Mouse (Mus musculus) liver, embryonic 11.5 days (tissue): ENCODE data around the gene Traf3. TPM values are rescaled to one million over a fixed set of nuclear protein-coding genes. Genes with fewer than 3 reads are reported as not detected.

ENCODE experiments used
- ATAC-seq: fragments of 200-750 bp; cut with Nextera tagmentation; replicated peaks from 2 replicates; pipeline ENCODE4 v1.8.0; 2017; ENCODE audit warnings: moderate number of reproducible peaks, mild to moderate bottlenecking, moderate TSS enrichment, moderate library complexity; ENCODE audit not compliant: low FRiP score
- DNase-seq: peaks from one replicate; pipeline ENCODE4 v3.0.0-alpha.2; 2017; ENCODE audit warnings: low spot score
- H3K27ac ChIP-seq: fragments of 300-500 bp; sonication (generic); 2 replicates; pipeline ENCODE4 v1.5.1; 2014; ENCODE audit warnings: mild to moderate bottlenecking, low read depth, low read length, control low read depth
- H3K27me3 ChIP-seq: fragments of 300-500 bp; sonication (generic); replicated peaks from 2 replicates; pipeline ENCODE4 v1.6.1; 2014; ENCODE audit warnings: low read length, mixed read lengths; ENCODE audit not compliant: control insufficient read depth, insufficient read depth
- H3K36me3 ChIP-seq: fragments of 300-500 bp; sonication (generic); 2 replicates; pipeline ENCODE4 v1.6.1; 2014; ENCODE audit warnings: mild to moderate bottlenecking, low read length, moderate library complexity, mixed read lengths; ENCODE audit not compliant: control insufficient read depth, insufficient read depth
- H3K4me1 ChIP-seq: fragments of 300-500 bp; sonication (generic); replicated peaks from 2 replicates; pipeline ENCODE4 v1.6.1; 2014; ENCODE audit warnings: low read length, mixed read lengths; ENCODE audit not compliant: control insufficient read depth, insufficient read depth
- H3K4me2 ChIP-seq: fragments of 300-500 bp; sonication (generic); 2 replicates; pipeline ENCODE4 v1.6.1; 2014; ENCODE audit warnings: mild to moderate bottlenecking, control low read depth, moderate library complexity
- H3K4me3 ChIP-seq: fragments of 300-500 bp; sonication (generic); 2 replicates; pipeline ENCODE4 v1.5.1; 2014; ENCODE audit warnings: low read depth, low read length, control low read depth
- H3K9ac ChIP-seq: fragments of 300-500 bp; sonication (generic); 2 replicates; pipeline ENCODE4 v1.6.1; 2014; ENCODE audit warnings: low read depth, low read length, control low read depth
- H3K9me3 ChIP-seq: fragments of 300-500 bp; sonication (generic); 2 replicates; pipeline ENCODE4 v1.6.1; 2016; ENCODE audit warnings: low read length, inconsistent platforms, mixed read lengths; ENCODE audit not compliant: control insufficient read depth
- WGBS: fragments of 180-500 bp; shearing (Covaris S2); extraction: QIAGEN DNeasy Blood & Tissue Kit; methylation state at CpG from one replicate; pipeline ENCODE4 v1.1.7; 2014; 5-methylcytosine and 5-hydroxymethylcytosine counted together
- polyA plus RNA-seq: library from polyadenylated mRNA; unstranded; fragments of >200 nt; fragmentation: Nextera tagmentation; extraction: Ambion mirVana; gene quantifications from 2 replicates; pipeline ENCODE4 v1.2.1, GENCODE M21; 2014

Gene Traf3
- polyA plus RNA-seq, 1 experiment from 2014 or later, result 7.4 TPM

GRCm38 (mm10) chr12:111306821-111307220 lies 140.7 kb downstream of the Traf3 start:
- DNase-seq (no peak), ATAC-seq (no peak)
- H3K9me3 ChIP-seq, result no peaks in the 10 kb centered on the region
- WGBS, result 82% methylated on average over 8 of the region's 8 CpGs
- H3K4me2 ChIP-seq, result no peak overlapping the region
- H3K27ac ChIP-seq, result no peak overlapping the region
- peaks cover 10% of the 10 kb centered on the region for H3K4me1 ChIP-seq
- H3K9ac ChIP-seq, result no peak overlapping the region
- H3K36me3 ChIP-seq, result peaks cover 35% of the 10 kb centered on the region
- H3K4me3 ChIP-seq, result no peak overlapping the region
- H3K27me3 ChIP-seq, result no peaks in the 10 kb centered on the region

- peaks cover 36% of the 10 kb centered on the region for H3K36me3 ChIP-seq
- peaks cover 11% of the 10 kb centered on the region for H3K4me1 ChIP-seq
- H3K4me3 ChIP-seq, result no peak overlapping the region
- H3K9me3 ChIP-seq, result no peaks in the 10 kb centered on the region
- DNase-seq (no peak), ATAC-seq (no peak)
- H3K27me3 ChIP-seq, result no peaks in the 10 kb centered on the region
- no peak overlapping the region for H3K27ac ChIP-seq
- H3K4me2 ChIP-seq, result no peak overlapping the region
- H3K9ac ChIP-seq, result no peak overlapping the region
- 74% methylated on average over 12 of the region's 12 CpGs for WGBS
These were observed 143.1 kb downstream of the Traf3 start for GRCm38 (mm10) chr12:111309256-111309655.

- ATAC-seq (no peak), DNase-seq (no peak)
- no peaks in the 10 kb centered on the region for H3K27me3 ChIP-seq
- no peak overlapping the region for H3K9ac ChIP-seq
- H3K27ac ChIP-seq, result no peak overlapping the region
- no peak overlapping the region for H3K4me2 ChIP-seq
- no peaks in the 10 kb centered on the region for H3K9me3 ChIP-seq
- 79% methylated on average over 14 of the region's 14 CpGs for WGBS
- no peak overlapping the region for H3K4me3 ChIP-seq
- H3K36me3 ChIP-seq, result peaks cover 33% of the 10 kb centered on the region
- H3K4me1 ChIP-seq, result peaks cover 11% of the 10 kb centered on the region
These were observed 143.8 kb downstream of the Traf3 start for GRCm38 (mm10) chr12:111309931-111310330.

GRCm38 (mm10) chr12:111311775-111312174 lies 145.6 kb downstream of the Traf3 start:
- Histone ChIP-seq H3K27ac (no peak overlapping the region), H3K4me3 (no peak overlapping the region), H3K36me3 (peaks cover 35% of the 10 kb centered on the region), H3K9me3 (no peaks in the 10 kb centered on the region), H3K4me1 (peaks cover 11% of the 10 kb centered on the region), H3K27me3 (no peaks in the 10 kb centered on the region), H3K9ac (no peak overlapping the region), H3K4me2 (no peak overlapping the region)
- ATAC-seq (peak; percentile 56; the same call in 1 of the 2 replicates), DNase-seq (no peak)
- 75% methylated on average over 10 of the region's 10 CpGs for WGBS

- Histone ChIP-seq H3K4me1 (peaks cover 11% of the 10 kb centered on the region), H3K36me3 (peaks cover 42% of the 10 kb centered on the region), H3K4me3 (no peak overlapping the region), H3K27ac (no peak overlapping the region), H3K9me3 (no peaks in the 10 kb centered on the region), H3K4me2 (no peak overlapping the region), H3K27me3 (no peaks in the 10 kb centered on the region), H3K9ac (no peak overlapping the region)
- WGBS, result 88% methylated on average over 7 of the region's 7 CpGs
- ATAC-seq (no peak), DNase-seq (no peak)
These were observed 148.1 kb downstream of the Traf3 start for GRCm38 (mm10) chr12:111314273-111314672.

Other genes with a start within 250 kb of the Traf3 start
- gene Ankrd9, start 187.3 kb upstream of the Traf3 start, polyA plus RNA-seq, result 32.9 and 33.3 TPM in 2 replicates
- 17.4 and 18.2 TPM in 2 replicates for gene Rcor1, start 127.0 kb upstream of the Traf3 start, polyA plus RNA-seq
- not detected in 2 replicates for gene 4930595D18Rik, start 18.1 kb downstream of the Traf3 start, polyA plus RNA-seq
- gene Amn, start 104.7 kb downstream of the Traf3 start, polyA plus RNA-seq, result 1.0 and 1.7 TPM in 2 replicates
- 22.4 and 25.6 TPM in 2 replicates for gene Cdc42bpb, start 211.3 kb downstream of the Traf3 start, polyA plus RNA-seq
- 0.36 TPM in 1 of 2 replicates, not detected in the other for gene Lbhd2, start 240.4 kb downstream of the Traf3 start, polyA plus RNA-seq